Mouse (Mus musculus): ENCODE data around the gene Rin3.
"Not testable (repeated sequence)": the region's sequence is repeated elsewhere in the genome, so short reads cannot be mapped to it uniquely, and the experiment has no call there.

Rin3 gene

GRCm38 (mm10) chr12:102282763-102283482 lies at the start of gene Rin3:
TSS of gene Rin3 (plus strand) at chr12:102283048.
- no peak for DNase-seq (ENCODE audit: low spot score in 2 of 2)

DNA sequence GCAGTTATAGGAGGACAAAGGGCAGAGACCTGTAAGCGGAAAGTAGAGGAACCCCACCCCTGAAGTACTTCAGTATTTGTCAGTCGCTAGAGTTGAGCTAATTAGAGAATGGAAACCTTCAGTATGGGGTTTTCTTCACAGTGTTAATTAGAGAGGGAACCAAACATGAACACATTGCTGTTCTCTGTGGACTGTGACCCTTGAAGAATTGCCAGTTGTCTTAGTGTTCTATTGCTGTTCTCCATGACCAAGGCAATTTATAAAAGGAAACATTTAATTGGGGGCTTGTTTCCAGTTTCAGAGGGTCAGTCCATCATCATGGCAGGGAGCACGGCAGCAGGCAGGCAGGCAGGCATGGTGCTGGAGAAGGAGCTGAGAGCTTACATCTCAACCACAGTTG lies 47.3 kb upstream of the Rin3 start:
- no peak for DNase-seq (ENCODE audit: low spot score in 2 of 2)

DNA sequence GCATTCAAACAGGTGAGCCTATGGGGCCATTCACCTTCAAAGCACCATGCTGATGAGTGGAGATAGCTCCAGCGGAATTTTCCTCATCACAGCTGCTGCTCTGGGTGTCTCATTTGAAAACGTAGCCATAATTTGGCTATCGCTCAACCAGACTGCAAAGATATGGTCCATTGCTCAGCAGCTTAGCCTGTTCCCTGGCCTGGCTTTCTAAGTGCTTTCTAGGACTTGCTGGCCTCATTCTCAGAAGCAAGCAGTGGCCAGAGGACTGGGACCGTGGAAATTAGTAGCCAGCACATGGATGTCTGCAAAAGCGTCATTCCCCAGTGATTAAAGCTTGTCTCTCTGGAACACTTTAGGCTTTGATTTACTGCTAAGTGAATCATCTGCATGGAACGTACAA lies 46.5 kb upstream of the Rin3 start:
- DNase-seq (ENCODE audit: low spot score in 2 of 2): no peak

DNA sequence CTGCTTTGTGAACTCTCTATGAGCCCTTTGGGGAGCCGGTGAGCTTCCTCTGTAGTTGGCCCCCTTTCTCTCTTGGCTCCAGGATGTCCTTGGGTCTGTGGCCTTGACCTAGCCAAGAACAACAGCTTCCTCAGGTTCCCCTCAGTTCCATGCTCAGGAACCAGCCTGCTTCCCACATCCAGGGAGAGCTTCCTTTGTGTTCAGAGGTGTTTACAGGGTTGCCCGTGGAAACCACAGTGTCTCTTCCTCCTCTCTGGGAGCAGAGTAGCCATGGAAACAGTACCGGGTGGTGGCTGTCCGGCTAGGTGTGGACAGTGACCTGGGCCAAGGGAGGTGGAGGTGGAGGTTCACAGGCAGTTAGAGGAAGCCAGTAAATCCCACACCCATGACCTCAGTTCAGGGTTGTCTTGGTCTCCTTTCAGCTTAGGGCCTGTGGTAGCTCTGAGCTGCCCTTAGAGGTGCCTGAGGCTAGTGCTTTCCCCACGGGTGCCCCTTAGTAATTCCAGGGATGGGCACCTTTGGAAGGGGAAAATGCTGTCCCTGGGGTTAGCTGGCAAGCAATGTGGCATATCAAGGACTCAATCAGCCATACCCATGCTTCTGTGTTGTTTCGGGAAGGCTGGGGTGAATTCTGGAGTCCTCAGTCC lies 40.6 kb upstream of the Rin3 start:
- DNase-seq (ENCODE audit: low spot score in 2 of 2): no peak

DNA sequence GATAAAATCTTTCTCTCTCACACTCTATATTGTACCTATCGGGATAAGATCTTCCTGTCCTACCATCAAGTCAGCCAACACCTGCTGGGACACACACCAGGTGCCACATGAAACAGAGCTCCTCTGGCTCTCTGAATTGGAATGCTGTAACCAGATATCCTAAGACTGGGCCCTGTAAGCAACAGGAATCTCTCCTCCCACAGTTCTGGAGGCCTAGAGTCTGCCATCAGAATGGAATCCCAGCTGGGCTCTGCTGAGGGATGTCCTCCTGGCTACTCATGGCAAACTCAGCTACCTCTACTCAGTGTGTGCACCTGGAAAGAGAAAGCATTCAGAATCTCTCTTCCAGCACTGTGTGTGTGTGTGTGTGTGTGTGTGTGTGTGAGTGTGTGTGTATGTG lies 38.9 kb upstream of the Rin3 start:
- no peak for DNase-seq (ENCODE audit: low spot score in 2 of 2)

- no peak for DNase-seq (ENCODE audit: low spot score in 2 of 2)
Measured at GRCm38 (mm10) chr12:102246226-102246625, 36.6 kb upstream of the Rin3 start.

- DNase-seq (ENCODE audit: low spot score in 2 of 2): peak; percentile 30 to 59
Measured at GRCm38 (mm10) chr12:102248104-102248503, 34.7 kb upstream of the Rin3 start.

DNA sequence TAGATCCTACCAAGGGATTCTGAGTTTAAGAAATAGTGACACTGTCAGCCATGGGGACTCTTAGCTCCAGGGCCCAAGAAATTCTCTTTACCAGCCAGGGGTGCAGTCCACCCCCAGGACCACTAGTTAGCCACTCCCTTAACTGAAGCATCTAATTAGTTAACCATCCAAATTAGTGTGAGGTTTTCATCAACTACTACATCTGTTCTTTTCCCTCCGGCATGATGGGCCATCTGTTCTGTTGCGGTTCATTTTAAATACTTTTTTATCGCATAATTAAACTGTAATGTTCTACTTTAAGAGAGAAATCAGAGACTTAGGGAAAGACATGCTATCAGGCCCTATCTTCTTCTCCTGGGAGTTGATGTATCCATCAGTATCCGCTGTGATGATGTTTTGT lies 32.5 kb upstream of the Rin3 start:
- peak in 1 of 2 experiments; percentile 46 for DNase-seq (ENCODE audit: low spot score in 2 of 2)

DNA sequence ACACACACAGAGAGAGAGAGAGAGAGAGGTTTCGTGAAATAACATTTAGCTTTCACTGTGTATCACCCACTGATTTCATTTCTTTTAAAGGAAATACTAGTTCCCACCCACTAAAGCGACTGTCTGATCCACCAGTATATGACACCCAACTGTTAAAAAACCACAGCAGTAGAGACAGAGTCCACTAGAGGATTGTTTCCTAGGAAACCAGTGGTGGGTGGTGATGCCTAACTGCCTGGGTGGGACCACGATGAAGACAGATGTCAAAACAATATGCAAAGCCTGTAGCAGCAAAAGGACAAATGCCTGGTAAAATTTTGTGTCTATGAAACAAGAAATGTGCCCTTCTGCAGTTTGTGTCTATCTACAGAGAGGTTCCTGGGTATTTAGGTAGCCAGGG lies 31.8 kb upstream of the Rin3 start:
- DNase-seq (ENCODE audit: low spot score in 2 of 2): peak; percentile 25 to 62

DNA sequence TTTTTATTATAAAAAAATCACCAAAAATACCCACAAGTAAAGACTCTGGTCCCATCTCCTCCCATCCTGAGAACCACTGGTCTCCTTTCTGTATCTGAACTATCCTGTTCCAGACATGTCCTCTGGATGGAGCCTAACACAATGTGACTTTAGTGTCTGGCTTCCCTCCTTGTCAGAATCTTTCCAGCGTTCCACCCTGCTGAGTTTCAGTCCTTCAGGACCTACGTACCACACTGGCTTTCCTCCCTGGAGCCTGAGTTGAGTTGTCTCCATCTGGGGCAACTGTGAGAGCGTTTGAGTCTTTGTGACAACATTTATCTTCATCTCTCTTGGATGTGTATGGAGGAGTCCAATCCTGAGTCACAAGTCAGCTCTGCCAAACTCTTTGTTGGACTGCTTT lies 30.9 kb upstream of the Rin3 start:
- DNase-seq (ENCODE audit: low spot score in 2 of 2): peak in 1 of 2 experiments; percentile 43

DNA sequence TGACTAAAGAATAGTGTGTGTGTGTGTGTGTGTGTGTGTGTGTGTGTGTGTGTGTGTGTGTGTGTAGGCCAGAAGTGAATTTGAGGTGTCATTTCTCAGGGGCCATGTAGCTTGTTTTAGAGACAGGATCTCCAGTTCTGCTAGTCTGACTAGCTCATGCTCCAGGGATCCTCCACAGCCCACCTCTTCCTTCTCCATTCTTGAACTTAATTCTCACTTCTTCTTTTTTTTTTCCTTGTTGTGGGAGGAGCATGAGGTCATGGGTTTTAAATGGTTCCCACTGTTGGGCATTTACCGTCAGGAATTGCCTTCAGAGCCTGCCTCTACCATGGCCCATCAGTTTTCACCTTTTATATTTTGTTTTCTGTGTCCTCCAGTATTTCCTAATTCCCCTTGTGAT lies 30.3 kb upstream of the Rin3 start:
- no peak for DNase-seq (ENCODE audit: low spot score in 2 of 2)

DNA sequence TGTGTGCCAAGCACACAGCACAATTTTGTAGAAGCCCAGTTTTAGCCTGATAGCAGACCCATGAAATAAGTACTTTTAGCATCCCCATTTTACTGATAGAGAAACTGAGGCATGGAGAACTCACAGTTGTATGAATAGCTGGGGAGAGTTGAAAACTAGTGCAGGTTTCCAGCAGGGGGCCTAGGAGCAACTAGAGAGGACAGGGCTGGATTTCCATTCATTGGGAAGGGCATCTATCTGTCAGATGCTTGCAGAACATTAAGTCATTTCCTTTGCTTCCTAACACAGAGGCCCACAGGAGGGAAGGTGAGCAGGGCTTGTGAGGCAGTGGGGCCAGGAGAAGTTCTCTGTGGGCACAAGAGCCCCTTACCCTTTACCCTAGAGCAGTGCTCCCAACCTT lies 27.8 kb upstream of the Rin3 start:
- DNase-seq (ENCODE audit: low spot score in 2 of 2): no peak

GRCm38 (mm10) chr12:102258522-102259112 lies 24.2 kb upstream of the Rin3 start:
- DNase-seq (ENCODE audit: low spot score in 2 of 2): no peak

DNA sequence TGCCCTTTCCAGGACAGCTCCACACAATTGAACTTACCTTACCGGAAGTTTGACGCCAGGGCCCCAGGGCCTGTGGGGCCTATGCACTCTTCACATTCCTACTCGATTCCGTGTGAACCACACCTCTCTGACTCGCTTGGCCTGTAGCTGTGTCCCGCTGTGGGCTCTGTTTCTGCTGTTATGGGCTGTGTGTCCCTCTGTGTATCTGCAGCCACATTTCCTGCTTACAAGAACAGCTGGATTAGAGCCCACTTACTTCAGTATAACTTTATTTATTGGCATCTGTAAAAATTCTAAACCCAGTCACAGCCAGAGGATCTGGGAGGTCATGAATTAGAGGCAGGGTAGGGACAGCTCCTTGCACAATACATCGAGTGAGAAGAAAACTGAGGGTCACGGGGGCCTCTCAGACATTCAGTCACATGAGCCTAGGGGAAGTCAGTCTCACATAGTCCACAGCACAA lies 20.9 kb upstream of the Rin3 start:
- no peak for DNase-seq (ENCODE audit: low spot score in 2 of 2)

DNA sequence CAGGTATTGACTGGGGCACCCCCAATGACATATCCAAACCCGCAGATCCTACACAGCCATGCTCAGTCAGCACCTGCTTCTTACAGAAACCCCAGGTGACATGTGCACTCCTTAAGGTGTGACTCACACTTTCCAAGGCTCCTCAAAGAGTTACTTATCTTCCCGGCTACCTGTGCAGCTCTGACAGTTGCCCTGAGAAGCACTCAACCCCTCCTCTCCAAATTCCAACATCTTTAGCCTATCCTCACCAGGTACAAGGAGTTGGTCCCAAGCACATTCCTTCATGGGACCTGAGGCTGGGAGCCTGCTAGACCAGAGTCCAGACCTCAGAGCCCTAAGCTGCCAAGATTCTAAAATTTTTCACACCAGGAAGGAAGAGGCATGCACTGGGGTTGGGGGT lies 20.0 kb upstream of the Rin3 start:
- DNase-seq (ENCODE audit: low spot score in 2 of 2): no peak

- DNase-seq (ENCODE audit: low spot score in 2 of 2): no peak
Measured at GRCm38 (mm10) chr12:102263249-102263648, 19.6 kb upstream of the Rin3 start.

- no peak for DNase-seq (ENCODE audit: low spot score in 2 of 2)
Measured at GRCm38 (mm10) chr12:102266433-102266832, 16.4 kb upstream of the Rin3 start.

DNA sequence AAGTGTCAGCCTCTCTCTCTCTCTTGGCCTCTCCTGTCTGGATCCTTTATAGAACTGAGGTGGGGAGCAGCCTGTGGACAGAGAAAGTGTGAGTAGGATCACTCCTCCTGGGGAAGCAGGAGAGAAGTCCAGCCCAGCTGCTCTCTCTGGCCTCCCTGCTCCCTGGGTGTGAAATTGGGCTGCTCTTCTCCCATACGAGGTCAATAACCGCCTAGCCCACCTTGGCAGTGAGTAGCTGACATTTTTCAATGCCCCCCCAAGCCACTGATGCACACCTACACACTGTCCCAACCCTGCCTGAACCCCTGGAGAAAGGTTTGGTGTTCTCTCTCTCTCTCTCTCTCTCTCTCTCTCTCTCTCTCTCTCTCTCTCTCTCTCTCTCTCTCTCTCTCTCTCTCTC lies 13.7 kb upstream of the Rin3 start:
- DNase-seq (ENCODE audit: low spot score in 2 of 2): no peak

DNA sequence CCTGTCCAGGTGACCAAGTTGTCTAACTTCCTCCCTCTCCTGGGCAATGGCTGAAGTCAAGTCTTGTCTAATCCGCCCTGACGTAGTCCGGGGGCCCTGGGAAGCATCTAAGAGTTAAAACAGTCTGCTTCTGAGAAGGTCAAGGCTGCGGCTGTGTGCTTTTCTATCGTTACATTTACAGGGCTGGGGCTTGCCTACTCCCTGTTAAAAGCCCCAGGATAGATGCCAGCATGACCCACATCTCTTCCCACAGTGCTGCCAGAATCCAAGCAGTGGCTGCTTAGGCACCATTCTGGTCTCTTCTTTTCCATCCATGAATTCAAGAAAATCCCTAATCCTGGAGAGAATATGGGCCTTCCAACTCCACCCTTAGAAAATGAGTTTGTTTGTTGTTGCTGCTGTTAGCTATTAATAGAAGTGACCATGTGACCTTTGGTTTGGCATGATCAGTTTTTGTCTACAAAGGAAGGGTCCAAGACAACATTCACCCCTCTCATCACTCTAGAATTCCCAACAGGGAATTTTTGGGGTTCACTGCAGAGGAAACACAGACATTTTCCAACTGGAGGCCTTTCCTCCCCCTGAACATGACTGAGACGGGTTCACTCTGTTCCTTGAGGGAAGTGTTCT lies 12.0 kb upstream of the Rin3 start:
- no peak for DNase-seq (ENCODE audit: low spot score in 2 of 2)

DNA sequence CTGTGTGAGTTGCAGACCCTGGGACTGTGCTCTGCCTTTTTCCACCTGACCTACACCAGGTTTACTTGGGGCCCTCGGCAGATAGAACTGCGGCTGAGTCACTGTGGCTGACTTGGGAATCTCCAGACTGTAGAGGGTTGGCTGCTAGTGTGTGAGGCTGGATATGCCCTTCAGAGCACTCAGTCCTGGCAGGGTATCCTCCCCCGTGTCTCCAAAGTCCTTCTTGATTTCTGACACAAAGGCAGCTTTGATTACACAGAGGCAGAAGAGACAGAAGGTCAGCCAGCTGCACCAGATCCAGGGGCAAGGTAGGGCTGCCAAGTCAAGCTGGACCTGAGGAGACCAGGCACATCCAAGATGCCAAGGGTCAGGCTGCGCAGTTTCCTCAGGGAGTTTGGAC lies 11.4 kb upstream of the Rin3 start:
- DNase-seq (ENCODE audit: low spot score in 2 of 2): no peak

GRCm38 (mm10) chr12:102275833-102276443 lies 6.9 kb upstream of the Rin3 start:
- DNase-seq (ENCODE audit: low spot score in 2 of 2): no peak

DNA sequence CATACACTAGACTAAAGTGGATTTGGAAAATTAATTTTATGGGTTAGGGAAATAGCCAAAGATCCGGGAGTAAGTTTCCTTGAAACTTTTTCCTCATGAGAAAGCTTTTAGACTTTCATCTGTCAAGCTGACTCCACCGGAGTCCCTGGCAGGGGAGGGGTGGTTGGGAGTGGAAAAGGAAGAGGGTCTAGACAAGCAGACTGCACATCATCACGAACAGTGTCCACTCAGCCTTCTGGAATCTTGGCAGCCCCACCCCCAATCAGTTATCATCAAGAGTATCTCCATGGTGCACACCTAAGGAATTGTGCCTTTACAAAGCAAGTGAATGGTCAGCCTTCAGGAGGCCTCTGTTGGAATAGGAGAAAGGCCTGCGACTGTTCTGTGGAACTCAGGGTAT lies 2.6 kb upstream of the Rin3 start:
- DNase-seq (ENCODE audit: low spot score in 2 of 2): not testable (repeated sequence)
